Mouse (Mus musculus) lung, adult 18-20 months (tissue): Measurements from ENCODE around the gene Upf3b.

Experiments
- DNase-seq, 2 experiments: peaks; one replicate each; pipeline ENCODE4 v3.0.0; 2022; ENCODE audit warnings: mixed read lengths in 2 of 2

The Upf3b gene

DNA sequence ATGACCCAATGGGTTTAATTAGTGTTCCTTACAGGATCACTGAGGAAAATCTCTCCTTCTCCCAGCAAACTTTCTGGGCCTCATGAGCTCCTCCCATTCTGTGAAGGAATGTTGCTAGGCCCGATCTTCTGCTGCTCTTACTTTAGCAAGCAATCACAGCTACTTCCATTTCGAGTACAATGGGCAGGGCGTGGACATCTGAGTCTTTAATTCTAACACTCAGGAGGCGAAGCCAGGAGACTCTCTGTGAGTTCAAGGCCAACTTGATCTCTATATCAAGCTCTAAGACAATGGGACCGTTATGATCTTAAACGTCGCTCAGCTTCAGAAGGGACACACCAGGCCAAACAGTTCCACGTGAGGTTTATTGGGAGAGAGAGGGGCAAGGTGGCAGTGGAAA, 33.5 kb downstream of the Upf3b start:
- DNase-seq: peak in 1 of 2 experiments; percentile 10

DNA sequence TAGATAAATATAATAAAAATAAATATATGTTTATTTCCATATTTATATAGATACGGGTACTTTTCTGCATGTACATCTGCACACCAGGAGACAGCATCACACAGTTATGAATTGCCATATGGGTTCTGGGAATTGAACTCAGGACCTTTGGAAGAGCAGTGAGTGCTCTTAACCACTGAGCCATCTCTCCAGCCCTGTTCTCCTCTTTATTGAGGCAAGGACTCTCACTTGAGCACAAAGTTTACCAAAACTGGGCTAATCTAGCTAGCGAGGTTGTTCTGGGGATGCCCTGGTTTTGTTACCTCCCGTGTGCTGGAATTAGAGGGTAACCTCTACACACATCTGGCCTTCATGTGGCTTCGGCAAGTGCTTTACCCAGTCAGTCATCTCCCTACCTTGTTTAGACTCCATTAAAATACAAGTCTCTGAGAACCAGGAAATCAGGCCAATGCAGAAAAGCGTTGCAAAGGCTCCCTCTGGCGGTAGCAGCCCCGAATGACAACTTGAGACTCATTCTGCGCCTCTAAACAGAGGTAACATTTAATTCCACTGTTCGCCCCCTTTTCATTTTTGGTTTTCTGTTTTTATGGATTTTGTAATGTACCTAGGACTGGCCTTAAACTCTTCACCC, 35.7 kb downstream of the Upf3b start:
- peak; percentile 21 to 33 for DNase-seq

DNA sequence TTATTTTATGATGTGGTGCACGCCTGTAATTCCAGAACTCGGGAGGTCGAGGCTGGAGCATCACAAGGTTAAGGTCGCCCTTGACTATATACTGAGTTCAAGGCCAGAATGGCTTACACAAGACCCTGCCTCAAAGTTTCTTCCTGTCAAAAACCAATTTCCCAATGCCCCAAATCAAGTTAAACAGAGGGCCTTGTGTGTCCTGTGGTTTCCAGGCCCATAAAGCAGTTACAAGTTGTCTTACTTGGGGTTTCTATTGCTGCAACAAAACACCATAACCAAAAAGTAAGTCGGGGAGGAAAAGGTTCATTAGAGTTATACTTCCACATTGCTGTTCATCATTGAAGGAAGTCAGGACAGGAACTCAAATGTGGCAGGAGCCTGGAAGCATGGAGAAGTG, 41.4 kb downstream of the Upf3b start:
- no peak for DNase-seq

DNA sequence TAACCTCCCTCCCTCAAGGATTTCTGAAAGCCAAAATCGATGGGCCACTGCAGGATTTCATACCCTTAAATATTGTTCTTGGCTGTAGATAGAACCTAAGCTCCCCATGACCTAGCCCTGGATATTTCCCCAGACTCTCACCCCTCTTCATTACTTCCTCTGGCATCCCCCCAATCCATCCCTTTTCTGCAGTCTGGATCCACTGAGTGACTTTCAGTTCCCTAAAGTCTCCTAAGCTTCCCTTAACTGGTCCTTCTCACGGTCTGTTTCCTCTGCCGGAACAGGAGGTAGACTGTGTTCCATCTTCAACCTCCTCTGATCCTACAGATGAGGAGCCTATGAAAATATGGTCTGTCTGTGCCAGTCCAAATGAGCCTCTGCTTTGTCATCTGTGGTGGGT, 42.8 kb downstream of the Upf3b start:
- DNase-seq: no peak

DNA sequence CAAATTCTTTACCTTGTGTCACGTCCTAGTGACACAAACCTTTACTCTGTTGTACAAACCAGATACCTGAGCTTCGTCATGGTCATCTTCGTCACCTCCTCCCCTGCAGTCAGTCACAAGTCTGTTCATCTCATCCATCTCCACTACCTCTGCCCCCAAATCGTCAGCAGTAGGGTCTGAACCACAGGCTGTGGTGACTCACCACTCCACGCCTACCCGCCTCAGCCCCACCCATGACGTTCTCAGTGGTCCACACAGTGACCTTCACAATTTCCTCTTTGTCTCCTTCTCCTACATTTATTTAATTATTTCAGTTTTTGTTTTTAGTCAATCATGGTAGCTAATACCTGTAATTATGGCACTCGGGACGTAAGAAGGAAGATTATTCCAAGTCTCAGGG, 46.2 kb downstream of the Upf3b start:
- DNase-seq: no peak

DNA sequence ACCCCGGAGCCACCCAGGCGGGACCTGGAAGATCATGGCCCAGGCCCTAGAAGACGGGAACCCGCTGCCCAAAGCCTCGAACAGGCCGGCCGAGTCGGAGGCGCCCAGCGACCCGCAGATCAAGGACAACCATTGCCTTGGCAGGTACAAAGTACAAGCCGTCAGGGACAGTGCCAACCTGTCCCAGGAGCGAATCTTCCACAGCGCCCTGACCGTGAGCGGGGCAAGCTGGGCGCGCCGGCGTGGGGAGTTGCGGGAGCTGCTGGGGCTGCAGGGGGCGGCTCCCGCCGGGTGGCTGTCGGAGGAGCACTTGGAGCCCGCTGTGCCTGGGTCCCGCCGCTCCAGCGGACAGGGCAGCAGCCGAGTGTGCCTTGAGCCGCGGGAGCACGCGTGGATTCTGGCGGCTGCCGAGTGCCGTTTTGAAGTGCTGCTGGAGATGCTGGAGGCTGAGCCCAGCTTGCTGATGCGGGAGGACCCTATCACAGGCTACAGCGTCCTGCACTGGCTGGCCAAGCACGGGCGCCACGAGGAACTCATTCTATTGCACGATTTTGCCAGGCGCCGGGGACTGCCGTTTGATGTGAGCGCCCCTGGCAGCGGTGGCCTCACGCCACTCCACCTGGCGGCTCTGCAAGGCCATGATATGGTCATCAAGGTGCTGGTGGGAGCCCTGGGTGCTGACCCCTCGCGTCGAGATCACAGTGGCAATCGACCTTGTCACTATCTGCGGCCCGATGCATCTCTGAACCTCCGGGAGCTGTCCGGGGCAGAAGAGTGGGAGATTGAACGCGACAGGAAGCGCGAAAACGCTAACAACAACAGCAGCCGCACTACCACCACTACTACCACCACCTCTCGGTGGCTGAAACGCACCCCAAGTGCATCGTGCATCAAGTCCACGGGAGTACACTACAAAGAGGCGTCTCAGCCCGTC, 61.0 kb downstream of the Upf3b start:
- no peak for DNase-seq

DNA sequence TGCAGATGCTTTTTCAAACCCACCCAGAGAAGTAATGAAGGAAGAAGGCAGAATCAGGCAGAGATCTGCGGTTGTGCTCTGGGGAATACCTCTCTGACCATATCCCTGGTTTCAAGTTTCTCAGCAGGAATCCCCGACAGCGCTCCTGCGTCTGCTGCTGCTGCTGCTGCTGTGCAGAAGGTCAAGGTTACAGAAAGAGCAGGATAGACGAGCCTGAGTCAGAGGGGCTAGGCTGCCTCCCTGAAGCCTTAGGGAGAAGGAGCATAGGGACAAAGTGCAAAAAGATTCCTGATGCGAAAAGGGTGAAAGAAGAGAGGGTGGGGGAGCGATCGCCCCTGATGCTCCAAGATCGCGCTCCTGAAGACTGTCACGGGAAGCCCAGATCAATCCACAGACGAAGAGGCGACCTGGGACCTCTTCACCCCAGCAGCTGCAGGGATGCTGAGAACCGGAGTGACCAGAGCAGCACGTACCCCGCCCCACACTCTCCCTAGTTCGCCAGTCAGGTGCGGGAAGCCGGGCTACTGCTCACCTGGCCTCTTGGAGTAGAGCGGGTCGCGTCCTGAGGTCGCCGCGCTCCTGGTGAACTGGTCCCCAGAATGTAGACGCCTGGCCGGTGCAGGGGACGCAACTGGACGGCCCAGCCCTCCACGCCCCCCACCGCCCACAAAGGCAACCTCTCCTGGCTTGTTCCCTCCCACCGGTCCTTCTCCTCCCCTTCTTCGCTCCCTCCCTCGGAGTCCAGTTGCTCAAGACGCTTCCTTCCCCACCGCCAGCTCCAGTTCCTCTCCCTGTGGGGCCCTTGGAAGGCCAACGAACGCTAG, 61.8 kb downstream of the Upf3b start, which contains the start of gene Sowahd:
Gene Sowahd (plus strand): TSS at position 780 of the 824 bp plus-strand sequence.
- no peak for DNase-seq

DNA sequence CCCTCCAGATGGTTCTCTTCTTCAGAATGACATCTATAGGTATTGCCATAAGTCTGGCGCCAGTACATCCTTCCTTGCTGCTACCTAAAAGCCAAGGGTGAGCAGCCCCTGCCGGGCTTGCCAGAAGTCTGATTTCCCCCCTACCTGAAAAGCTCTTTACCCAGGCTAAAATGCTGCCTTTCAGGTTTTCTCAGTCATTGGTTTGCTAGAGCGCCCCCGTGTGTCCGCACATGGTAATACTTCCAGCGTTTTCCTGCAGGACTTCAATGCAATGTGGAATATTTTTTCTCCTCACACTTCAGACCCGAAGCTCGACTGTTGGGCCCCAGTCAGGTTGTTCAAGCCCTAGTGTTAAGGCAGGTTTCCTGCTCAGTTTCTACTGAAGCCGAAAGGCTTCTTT, 67.4 kb downstream of the Upf3b start:
- DNase-seq: peak; percentile 7 to 28
